Mouse (Mus musculus): ENCODE results near the gene Dock1. TPM values are rescaled to one million over a fixed set of nuclear protein-coding genes. Genes with fewer than 3 reads are reported as not detected.

The Dock1 gene
- polyA plus RNA-seq, 1 experiment from 2014 or later, result 3.2 TPM

GRCm38 (mm10) chr7:135106536-135106935, 436.1 kb downstream of the Dock1 start:
- Histone ChIP-seq H3K4me1 (replicated peaks) (no peaks in the 10 kb centered on the region), H3K27me3 (no peaks in the 10 kb centered on the region), H3K4me3 (replicated peaks) (no peak overlapping the region), H3K9ac (no peak overlapping the region), H3K9me3 (replicated peaks) (no peaks in the 10 kb centered on the region), H3K36me3 (replicated peaks) (no peaks in the 10 kb centered on the region; the same call in 1 of the 2 replicates), H3K4me2 (no peak overlapping the region), H3K27ac (replicated peaks) (no peak overlapping the region)
- no peak for ATAC-seq (ENCODE audit: insufficient read depth)
- 61% methylated on average over 3 of the region's 3 CpGs for WGBS (ENCODE audit: insufficient replicate concordance)

- Histone ChIP-seq H3K27me3 (no peaks in the 10 kb centered on the region), H3K27ac (replicated peaks) (no peak overlapping the region), H3K9me3 (replicated peaks) (no peaks in the 10 kb centered on the region), H3K4me2 (no peak overlapping the region), H3K36me3 (replicated peaks) (no peaks in the 10 kb centered on the region; the same call in 1 of the 2 replicates), H3K4me3 (replicated peaks) (no peak overlapping the region), H3K4me1 (replicated peaks) (no peaks in the 10 kb centered on the region), H3K9ac (no peak overlapping the region)
- ATAC-seq (ENCODE audit: insufficient read depth), result no peak
- whole genome bisulfite sequencing (ENCODE audit: insufficient replicate concordance), result 35% methylated on average over 1 of the region's 1 CpGs
Observed at GRCm38 (mm10) chr7:135110307-135110706, 439.9 kb downstream of the Dock1 start.

- no peak overlapping the region for H3K27ac ChIP-seq (replicated peaks)
- H3K9me3 ChIP-seq (replicated peaks), result no peaks in the 10 kb centered on the region
- no peaks in the 10 kb centered on the region for H3K4me1 ChIP-seq (replicated peaks)
- H3K4me3 ChIP-seq (replicated peaks), result no peak overlapping the region
- H3K27me3 ChIP-seq, result no peaks in the 10 kb centered on the region
- no peaks in the 10 kb centered on the region for H3K36me3 ChIP-seq (replicated peaks)
- no peak overlapping the region for H3K4me2 ChIP-seq
- 73% methylated on average over 10 of the region's 10 CpGs for WGBS (ENCODE audit: insufficient replicate concordance)
- no peak for ATAC-seq (ENCODE audit: insufficient read depth)
- no peak overlapping the region for H3K9ac ChIP-seq
Observed at GRCm38 (mm10) chr7:135125296-135126065, 455.0 kb downstream of the Dock1 start.

GRCm38 (mm10) chr7:135132461-135132860, 462.0 kb downstream of the Dock1 start:
- Histone ChIP-seq H3K4me3 (replicated peaks) (no peak overlapping the region), H3K9me3 (replicated peaks) (no peaks in the 10 kb centered on the region), H3K27ac (replicated peaks) (no peak overlapping the region), H3K36me3 (replicated peaks) (no peaks in the 10 kb centered on the region), H3K4me2 (no peak overlapping the region), H3K9ac (no peak overlapping the region), H3K4me1 (replicated peaks) (no peaks in the 10 kb centered on the region), H3K27me3 (no peaks in the 10 kb centered on the region)
- WGBS (ENCODE audit: insufficient replicate concordance), result 53% methylated on average over 4 of the region's 4 CpGs
- no peak for ATAC-seq (ENCODE audit: insufficient read depth)

DNA sequence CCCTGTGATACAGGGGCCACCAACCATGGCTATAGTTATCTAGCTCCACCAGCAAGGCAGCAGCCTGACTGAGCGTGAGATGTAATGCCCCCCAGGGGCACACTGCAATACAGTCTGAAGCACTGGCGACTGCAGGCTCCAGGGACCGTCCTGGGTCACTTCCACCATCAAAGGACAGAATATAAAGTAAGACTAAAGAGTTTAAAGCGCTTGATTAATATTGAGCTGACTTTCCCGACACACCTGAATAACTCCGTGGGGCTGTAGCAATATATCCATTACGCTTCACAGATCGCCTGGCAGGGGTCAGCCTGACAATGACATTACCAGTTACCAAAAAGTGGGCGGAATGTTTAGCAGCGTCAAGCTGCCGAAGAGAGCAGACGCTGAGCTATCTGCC, 464.2 kb downstream of the Dock1 start:
- no peaks in the 10 kb centered on the region for H3K4me1 ChIP-seq (replicated peaks)
- no peak for ATAC-seq (ENCODE audit: insufficient read depth)
- no peaks in the 10 kb centered on the region for H3K27me3 ChIP-seq
- no peak overlapping the region for H3K9ac ChIP-seq
- no peak overlapping the region for H3K4me2 ChIP-seq
- WGBS (ENCODE audit: insufficient replicate concordance), result 69% methylated on average over 12 of the region's 12 CpGs
- H3K4me3 ChIP-seq (replicated peaks), result no peak overlapping the region
- H3K36me3 ChIP-seq (replicated peaks), result no peaks in the 10 kb centered on the region
- H3K27ac ChIP-seq (replicated peaks), result no peak overlapping the region
- H3K9me3 ChIP-seq (replicated peaks), result no peaks in the 10 kb centered on the region

DNA sequence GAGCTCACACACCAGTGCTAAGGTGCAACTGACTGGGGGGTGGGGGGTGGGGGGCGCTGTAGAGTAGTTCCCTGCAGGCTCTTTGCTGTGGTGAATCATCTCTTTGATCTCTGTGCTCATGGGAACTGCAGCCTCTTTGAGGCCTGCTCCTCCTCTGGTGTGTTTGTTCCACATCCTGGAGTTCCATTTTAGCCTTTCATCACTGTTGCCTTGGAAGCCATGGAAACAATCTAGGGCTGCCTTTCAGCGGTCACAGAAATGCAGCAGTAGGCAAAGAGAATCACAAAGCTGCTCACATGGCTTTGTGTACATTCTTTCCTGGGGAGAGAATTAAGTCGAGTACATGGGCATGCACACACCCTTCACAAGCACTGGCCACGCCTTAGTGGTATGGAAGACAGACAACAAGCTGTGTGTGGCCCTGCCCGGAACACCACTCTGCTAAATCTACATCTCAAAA, 468.7 kb downstream of the Dock1 start:
- no peaks in the 10 kb centered on the region for H3K4me1 ChIP-seq (replicated peaks)
- H3K27ac ChIP-seq (replicated peaks), result no peak overlapping the region
- H3K36me3 ChIP-seq (replicated peaks), result peaks cover 6% of the 10 kb centered on the region; the same call in 1 of the 2 replicates
- H3K4me2 ChIP-seq, result no peak overlapping the region
- H3K27me3 ChIP-seq, result no peaks in the 10 kb centered on the region
- ATAC-seq (ENCODE audit: insufficient read depth), result no peak
- H3K9ac ChIP-seq, result no peak overlapping the region
- WGBS (ENCODE audit: insufficient replicate concordance), result 54% methylated on average over 5 of the region's 5 CpGs
- no peak overlapping the region for H3K4me3 ChIP-seq (replicated peaks)
- H3K9me3 ChIP-seq (replicated peaks), result no peaks in the 10 kb centered on the region

DNA sequence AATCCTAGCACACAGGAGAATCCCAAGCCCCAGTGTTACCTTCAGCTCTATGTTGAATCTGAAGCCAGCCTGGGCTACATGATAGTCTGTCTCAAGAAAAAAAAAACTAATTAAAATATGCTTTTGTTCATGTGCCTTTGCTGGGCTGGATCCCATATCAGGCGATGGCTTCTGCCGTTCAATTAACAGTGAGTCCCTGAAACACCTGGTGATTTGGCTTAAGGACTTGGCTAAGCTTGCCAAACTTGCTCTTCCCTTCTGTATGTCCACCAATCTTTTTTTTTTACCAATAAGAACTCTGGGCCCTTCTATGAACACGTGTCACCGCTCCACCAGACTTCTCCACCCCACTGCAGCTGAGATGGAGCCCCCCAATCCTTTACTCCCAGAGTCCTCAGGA, 474.3 kb downstream of the Dock1 start:
- no peak for ATAC-seq (ENCODE audit: insufficient read depth)

GRCm38 (mm10) chr7:135150926-135151325, 480.5 kb downstream of the Dock1 start:
- Histone ChIP-seq H3K9me3 (replicated peaks) (no peaks in the 10 kb centered on the region), H3K27me3 (no peaks in the 10 kb centered on the region), H3K4me1 (replicated peaks) (no peaks in the 10 kb centered on the region), H3K4me3 (replicated peaks) (no peak overlapping the region), H3K9ac (no peak overlapping the region), H3K27ac (replicated peaks) (no peak overlapping the region), H3K4me2 (no peak overlapping the region), H3K36me3 (replicated peaks) (no peaks in the 10 kb centered on the region)
- WGBS (ENCODE audit: insufficient replicate concordance), result 58% methylated on average over 2 of the region's 2 CpGs
- no peak for ATAC-seq (ENCODE audit: insufficient read depth)

More for the DNA sequence above, 474.3 kb downstream of the Dock1 start:
- Histone ChIP-seq H3K27ac (replicated peaks) (no peak overlapping the region), H3K9me3 (replicated peaks) (no peaks in the 10 kb centered on the region), H3K4me1 (replicated peaks) (no peaks in the 10 kb centered on the region), H3K4me3 (replicated peaks) (no peak overlapping the region), H3K36me3 (replicated peaks) (peaks cover 6% of the 10 kb centered on the region; the same call in 1 of the 2 replicates), H3K27me3 (no peaks in the 10 kb centered on the region), H3K9ac (no peak overlapping the region), H3K4me2 (no peak overlapping the region)
- WGBS (ENCODE audit: insufficient replicate concordance), result 66% methylated on average over 4 of the region's 4 CpGs

- 64% methylated on average over 5 of the region's 5 CpGs for WGBS (ENCODE audit: insufficient replicate concordance)
- Histone ChIP-seq H3K27me3 (no peaks in the 10 kb centered on the region), H3K9ac (no peak overlapping the region), H3K36me3 (replicated peaks) (no peaks in the 10 kb centered on the region), H3K4me2 (no peak overlapping the region), H3K4me1 (replicated peaks) (no peaks in the 10 kb centered on the region), H3K9me3 (replicated peaks) (no peaks in the 10 kb centered on the region), H3K27ac (replicated peaks) (no peak overlapping the region), H3K4me3 (replicated peaks) (no peak overlapping the region)
- no peak for ATAC-seq (ENCODE audit: insufficient read depth)
Observed at GRCm38 (mm10) chr7:135157571-135157970, 487.1 kb downstream of the Dock1 start.

- Histone ChIP-seq H3K9me3 (replicated peaks) (no peaks in the 10 kb centered on the region), H3K4me3 (replicated peaks) (no peak overlapping the region)
- no peak for ATAC-seq (ENCODE audit: insufficient read depth)
Observed at GRCm38 (mm10) chr7:135158381-135158780, 487.9 kb downstream of the Dock1 start.

GRCm38 (mm10) chr7:135159606-135160005, 489.2 kb downstream of the Dock1 start:
- ATAC-seq (ENCODE audit: insufficient read depth), result no peak
- Histone ChIP-seq H3K36me3 (replicated peaks) (no peaks in the 10 kb centered on the region), H3K9ac (no peak overlapping the region), H3K27me3 (no peaks in the 10 kb centered on the region), H3K4me1 (replicated peaks) (no peaks in the 10 kb centered on the region), H3K9me3 (replicated peaks) (no peaks in the 10 kb centered on the region), H3K4me2 (no peak overlapping the region), H3K4me3 (replicated peaks) (no peak overlapping the region), H3K27ac (replicated peaks) (no peak overlapping the region)
- 66% methylated on average over 4 of the region's 4 CpGs for WGBS (ENCODE audit: insufficient replicate concordance)

More at GRCm38 (mm10) chr7:135158381-135158780, 487.9 kb downstream of the Dock1 start:
- H3K4me1 ChIP-seq (replicated peaks), result no peaks in the 10 kb centered on the region
- H3K36me3 ChIP-seq (replicated peaks), result no peaks in the 10 kb centered on the region
- H3K4me2 ChIP-seq, result no peak overlapping the region
- no peaks in the 10 kb centered on the region for H3K27me3 ChIP-seq
- no peak overlapping the region for H3K9ac ChIP-seq
- no peak overlapping the region for H3K27ac ChIP-seq (replicated peaks)
- WGBS (ENCODE audit: insufficient replicate concordance), result 77% methylated on average over 10 of the region's 10 CpGs

GRCm38 (mm10) chr7:135165155-135165554, 494.7 kb downstream of the Dock1 start:
- Histone ChIP-seq H3K4me2 (no peak overlapping the region), H3K36me3 (replicated peaks) (no peaks in the 10 kb centered on the region), H3K9me3 (replicated peaks) (no peaks in the 10 kb centered on the region), H3K27me3 (no peaks in the 10 kb centered on the region), H3K4me3 (replicated peaks) (no peak overlapping the region), H3K9ac (no peak overlapping the region), H3K27ac (replicated peaks) (no peak overlapping the region), H3K4me1 (replicated peaks) (no peaks in the 10 kb centered on the region)
- ATAC-seq (ENCODE audit: insufficient read depth), result no peak
- 40% methylated on average over 3 of the region's 3 CpGs for WGBS (ENCODE audit: insufficient replicate concordance)

Measured in liver, embryonic 15.5 days (tissue).